14 mouse cellular contexts compared by ENCODE assay signal in the genomic region with DNA sequence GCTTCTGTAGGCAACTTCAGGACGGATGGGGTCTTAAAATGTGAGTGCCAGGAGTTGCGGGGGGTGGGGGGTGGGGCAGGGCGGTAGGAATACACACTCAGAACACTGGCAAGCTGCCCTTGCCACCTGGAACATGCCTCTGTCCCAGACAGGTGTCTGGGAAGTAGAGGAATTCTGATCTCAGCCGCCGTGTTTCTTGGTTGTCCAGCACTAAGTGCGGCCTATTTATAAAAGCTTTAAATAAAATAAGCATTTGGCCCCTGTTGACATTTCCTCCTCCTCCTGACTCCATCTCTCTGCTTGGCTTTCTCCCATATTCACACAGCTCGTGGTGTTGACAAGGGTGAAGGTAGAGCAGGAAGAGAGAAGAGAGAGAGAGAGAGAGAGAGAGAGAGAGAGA.
DNase-seq lines count a peak whose midpoint lies in the region; ATAC-seq and TF ChIP-seq lines count a peak whose summit lies in the region.
"Had no signal": no experiment of that assay in that cellular context is flagged by ENCODE, and none has a peak within 500 bp of the region (broad histone marks: within the 10 kb centered on the region; RNA-seq: fewer than 3 reads in every experiment).

No protein-coding gene starts in this region.

- no peak overlapping the region for H3K4me2 ChIP-seq in embryonic facial prominence, embryonic 14.5 days (ENCODE audit: low read depth, low read length)
- no peak overlapping the region for H3K4me2 ChIP-seq in kidney, embryonic 16.5 days (replicated peaks; ENCODE audit: low read depth, low read length)
- H3K4me2 ChIP-seq in heart, embryonic 14.5 days (ENCODE audit: low read length), result peak overlapping the region; percentile 51
- no peak overlapping the region for H3K4me2 ChIP-seq in intestine, postnatal 0 days (replicated peaks; ENCODE audit: low read depth)
- H3K4me2 ChIP-seq: forebrain, embryonic 12.5 days; hindbrain, embryonic 15.5 days; liver, embryonic 13.5 days; midbrain, embryonic 13.5 days had no signal

- H3K27ac ChIP-seq in embryonic facial prominence, embryonic 14.5 days (replicated peaks; ENCODE audit: low read depth, low read length), result 0 out of 2 replicates have a peak overlapping the region, but pooled peaks have one; percentile 9
- H3K27ac ChIP-seq in embryonic facial prominence, embryonic 10.5 days (replicated peaks), result no peak overlapping the region
- peak overlapping the region; percentile 79; the same call in 1 of the 2 replicates for H3K27ac ChIP-seq in kidney, embryonic 16.5 days (ENCODE audit: low read length)
- H3K27ac ChIP-seq in heart, embryonic 14.5 days (replicated peaks in 1 of 2; ENCODE audit: control insufficient read depth in 1 of 2, insufficient read depth in 1 of 2, low read depth in 2 of 2, low read length in 2 of 2), result peak overlapping the region; percentile 98 to 99
- H3K27ac ChIP-seq in intestine, postnatal 0 days (ENCODE audit: low read depth, low read length), result peak overlapping the region; percentile 50; the same call in 1 of the 2 replicates
- H3K27ac ChIP-seq: forebrain, embryonic 12.5 days; hindbrain, embryonic 15.5 days; liver, embryonic 13.5 days had no signal

- H3K27me3 ChIP-seq in embryonic facial prominence, embryonic 14.5 days (replicated peaks; ENCODE audit: control insufficient read depth, insufficient read depth, low read length), result no peaks in the 10 kb centered on the region
- H3K27me3 ChIP-seq in embryonic facial prominence, embryonic 10.5 days (replicated peaks; ENCODE audit: low read depth, poor library complexity, severe bottlenecking), result no peaks in the 10 kb centered on the region
- H3K27me3 ChIP-seq in kidney, embryonic 16.5 days (ENCODE audit: insufficient read depth, low read length), result no peaks in the 10 kb centered on the region
- H3K27me3 ChIP-seq in heart, embryonic 14.5 days (ENCODE audit: control insufficient read depth, insufficient read depth, low read length), result no peaks in the 10 kb centered on the region
- no peaks in the 10 kb centered on the region for H3K27me3 ChIP-seq in intestine, postnatal 0 days (replicated peaks; ENCODE audit: control insufficient read depth, insufficient read depth, low read length)
- H3K27me3 ChIP-seq: forebrain, embryonic 12.5 days; hindbrain, embryonic 15.5 days; liver, embryonic 13.5 days; midbrain, embryonic 13.5 days had no signal

- ATAC-seq in embryonic facial prominence, embryonic 14.5 days (ENCODE audit: low read depth), result no peak
- no peak for ATAC-seq in kidney, embryonic 16.5 days (ENCODE audit: low FRiP score, low TSS enrichment)
- peak; percentile 78 for ATAC-seq in heart, embryonic 14.5 days (ENCODE audit: insufficient number of reproducible peaks, insufficient read depth, low FRiP score, low read depth)
- ATAC-seq in intestine, postnatal 0 days, result no peak
- ATAC-seq: midbrain, embryonic 13.5 days; Patski had no signal

- no peak overlapping the region for H3K9ac ChIP-seq in embryonic facial prominence, embryonic 14.5 days (ENCODE audit: low read depth, low read length)
- H3K9ac ChIP-seq in kidney, embryonic 16.5 days (replicated peaks; ENCODE audit: low read length), result no peak overlapping the region
- no peak overlapping the region for H3K9ac ChIP-seq in heart, embryonic 14.5 days (ENCODE audit: low read length)
- no peak overlapping the region for H3K9ac ChIP-seq in intestine, postnatal 0 days (ENCODE audit: low read depth, low read length)
- H3K9ac ChIP-seq: forebrain, embryonic 12.5 days; hindbrain, embryonic 15.5 days; liver, embryonic 13.5 days; midbrain, embryonic 13.5 days had no signal

- 44% methylated on average over 7 of the region's 7 CpGs for WGBS in embryonic facial prominence, embryonic 14.5 days
- 77% methylated on average over 7 of the region's 7 CpGs for WGBS in embryonic facial prominence, embryonic 10.5 days
- WGBS in kidney, embryonic 16.5 days, result 39% methylated on average over 7 of the region's 7 CpGs
- 16% methylated on average over 7 of the region's 7 CpGs for WGBS in heart, embryonic 14.5 days
- 47% methylated on average over 7 of the region's 7 CpGs for WGBS in intestine, postnatal 0 days

- TF ChIP-seq CTCF in intestine, postnatal 0 days (IDR thresholded peaks at IDR 0.05; ENCODE audit: low read depth), result no peak

- H3K4me1 ChIP-seq in embryonic facial prominence, embryonic 14.5 days (ENCODE audit: control insufficient read depth, insufficient read depth, low read length), result peaks cover 26% of the 10 kb centered on the region
- H3K4me1 ChIP-seq in embryonic facial prominence, embryonic 10.5 days, result peaks cover 36% of the 10 kb centered on the region
- peaks cover 14% of the 10 kb centered on the region for H3K4me1 ChIP-seq in kidney, embryonic 16.5 days (ENCODE audit: insufficient read depth, low read length)
- peaks cover 60 to 78% of the 10 kb centered on the region in 2 experiments for H3K4me1 ChIP-seq in heart, embryonic 14.5 days (ENCODE audit: control insufficient read depth in 2 of 2, insufficient read depth in 2 of 2, low read length in 2 of 2)
- no peaks in the 10 kb centered on the region for H3K4me1 ChIP-seq in intestine, postnatal 0 days (replicated peaks; ENCODE audit: control insufficient read depth, insufficient read depth, low read length)
- H3K4me1 ChIP-seq: liver, embryonic 13.5 days had no signal

- no peaks in the 10 kb centered on the region for H3K9me3 ChIP-seq in embryonic facial prominence, embryonic 14.5 days (ENCODE audit: control insufficient read depth, low read length)
- no peaks in the 10 kb centered on the region for H3K9me3 ChIP-seq in embryonic facial prominence, embryonic 10.5 days
- no peaks in the 10 kb centered on the region for H3K9me3 ChIP-seq in kidney, embryonic 16.5 days (ENCODE audit: low read length)
- H3K9me3 ChIP-seq in heart, embryonic 14.5 days (ENCODE audit: control insufficient read depth, low read length), result no peaks in the 10 kb centered on the region
- H3K9me3 ChIP-seq in intestine, postnatal 0 days (ENCODE audit: control insufficient read depth), result no peaks in the 10 kb centered on the region
- H3K9me3 ChIP-seq: forebrain, embryonic 12.5 days; hindbrain, embryonic 15.5 days; liver, embryonic 13.5 days; midbrain, embryonic 13.5 days had no signal

- no peak for DNase-seq in embryonic facial prominence, embryonic 14.5 days (ENCODE audit: low spot score)
- DNase-seq in embryonic facial prominence, embryonic 10.5 days (ENCODE audit: low spot score), result no peak
- no peak for DNase-seq in kidney, adult 9 months
- no peak for DNase-seq in embryo, embryonic 10.5 days (ENCODE audit: low spot score)
- DNase-seq in MN1 (ENCODE audit: low spot score), result no peak
- DNase-seq: liver, embryonic 13.5 days had no signal

- no peaks in the 10 kb centered on the region for H3K36me3 ChIP-seq in embryonic facial prominence, embryonic 14.5 days (ENCODE audit: control insufficient read depth, insufficient read depth, low read length)
- H3K36me3 ChIP-seq in embryonic facial prominence, embryonic 10.5 days (replicated peaks), result no peaks in the 10 kb centered on the region
- H3K36me3 ChIP-seq in kidney, embryonic 16.5 days (ENCODE audit: insufficient read depth, low read length), result no peaks in the 10 kb centered on the region
- H3K36me3 ChIP-seq in heart, embryonic 14.5 days (ENCODE audit: control insufficient read depth, insufficient read depth, low read length), result no peaks in the 10 kb centered on the region
- H3K36me3 ChIP-seq in intestine, postnatal 0 days (ENCODE audit: control insufficient read depth, insufficient read depth), result no peaks in the 10 kb centered on the region
- H3K36me3 ChIP-seq: forebrain, embryonic 12.5 days; hindbrain, embryonic 15.5 days; liver, embryonic 13.5 days; midbrain, embryonic 13.5 days had no signal

- H3K4me3 ChIP-seq in embryonic facial prominence, embryonic 14.5 days (ENCODE audit: low read depth, low read length), result no peak overlapping the region
- H3K4me3 ChIP-seq in embryonic facial prominence, embryonic 10.5 days, result no peak overlapping the region
- H3K4me3 ChIP-seq in kidney, embryonic 16.5 days (ENCODE audit: low read length), result no peak overlapping the region
- no peak overlapping the region for H3K4me3 ChIP-seq in heart, embryonic 14.5 days (ENCODE audit: control insufficient read depth in 1 of 2, insufficient read depth in 1 of 2, low read depth in 1 of 2, low read length in 2 of 2)
- H3K4me3 ChIP-seq in intestine, postnatal 0 days (ENCODE audit: low read depth, low read length), result no peak overlapping the region
- H3K4me3 ChIP-seq: forebrain, embryonic 12.5 days; hindbrain, embryonic 15.5 days; liver, embryonic 13.5 days; midbrain, embryonic 13.5 days; myocyte had no signal
